Mouse (Mus musculus) hindbrain, embryonic 11.5 days (tissue): ENCODE data around the gene Galntl6. TPM values are rescaled to one million over a fixed set of nuclear protein-coding genes. Genes with fewer than 3 reads are reported as not detected.

Experiments
- ATAC-seq: fragments of 200-750 bp; cut with Nextera tagmentation; 2 replicates; pipeline ENCODE4 v1.8.0; 2017; ENCODE audit warnings: mild to moderate bottlenecking, moderate TSS enrichment, moderate library complexity; ENCODE audit not compliant: low FRiP score
- DNase-seq: peaks from one replicate; pipeline ENCODE4 v3.0.0-alpha.2; 2015; ENCODE audit warnings: low spot score
- H3K27ac ChIP-seq: fragments of 300-500 bp; sonication (generic); 2 replicates; pipeline ENCODE4 v1.5.1; 2014; ENCODE audit warnings: mild to moderate bottlenecking, low read depth, low read length
- H3K27me3 ChIP-seq: fragments of 300-500 bp; sonication (generic); 2 replicates; pipeline ENCODE4 v1.6.1; 2014; ENCODE audit warnings: mild to moderate bottlenecking, low read length, moderate library complexity, mixed read lengths; ENCODE audit not compliant: control insufficient read depth, insufficient read depth
- H3K36me3 ChIP-seq: fragments of 300-500 bp; sonication (generic); 2 replicates; pipeline ENCODE4 v1.6.1; 2014; ENCODE audit warnings: mild to moderate bottlenecking, low read length, moderate library complexity, mixed read lengths; ENCODE audit not compliant: control insufficient read depth, insufficient read depth
- H3K4me1 ChIP-seq: fragments of 300-500 bp; sonication (generic); replicated peaks from 2 replicates; pipeline ENCODE4 v1.6.1; 2014; ENCODE audit warnings: low read length, mixed read lengths; ENCODE audit not compliant: control insufficient read depth, insufficient read depth
- H3K4me2 ChIP-seq: fragments of 300-500 bp; sonication (generic); replicated peaks from 2 replicates; pipeline ENCODE4 v1.6.1; 2014; ENCODE audit warnings: mild to moderate bottlenecking, low read depth, low read length
- H3K4me3 ChIP-seq: fragments of 300-500 bp; sonication (generic); 2 replicates; pipeline ENCODE4 v1.5.1; 2014; ENCODE audit warnings: low read depth, low read length
- H3K9ac ChIP-seq: fragments of 300-500 bp; sonication (generic); 2 replicates; pipeline ENCODE4 v1.6.1; 2014; ENCODE audit warnings: low read depth, low read length
- H3K9me3 ChIP-seq: fragments of 300-500 bp; sonication (generic); 2 replicates; pipeline ENCODE4 v1.6.1; 2016; ENCODE audit warnings: low read length; ENCODE audit not compliant: control insufficient read depth
- WGBS: fragments of 180-500 bp; shearing (Covaris S2); extraction: QIAGEN DNeasy Blood & Tissue Kit; methylation state at CpG from one replicate; pipeline ENCODE4 v1.1.7; 2014; 5-methylcytosine and 5-hydroxymethylcytosine counted together
- polyA plus RNA-seq: library from polyadenylated mRNA; unstranded; fragments of >200 nt; fragmentation: Nextera tagmentation; extraction: Ambion mirVana; gene quantifications from 2 replicates; pipeline ENCODE4 v1.2.1, GENCODE M21; 2014

Galntl6 gene
- 0.66 and 1.1 TPM in 2 replicates for polyA plus RNA-seq

DNA sequence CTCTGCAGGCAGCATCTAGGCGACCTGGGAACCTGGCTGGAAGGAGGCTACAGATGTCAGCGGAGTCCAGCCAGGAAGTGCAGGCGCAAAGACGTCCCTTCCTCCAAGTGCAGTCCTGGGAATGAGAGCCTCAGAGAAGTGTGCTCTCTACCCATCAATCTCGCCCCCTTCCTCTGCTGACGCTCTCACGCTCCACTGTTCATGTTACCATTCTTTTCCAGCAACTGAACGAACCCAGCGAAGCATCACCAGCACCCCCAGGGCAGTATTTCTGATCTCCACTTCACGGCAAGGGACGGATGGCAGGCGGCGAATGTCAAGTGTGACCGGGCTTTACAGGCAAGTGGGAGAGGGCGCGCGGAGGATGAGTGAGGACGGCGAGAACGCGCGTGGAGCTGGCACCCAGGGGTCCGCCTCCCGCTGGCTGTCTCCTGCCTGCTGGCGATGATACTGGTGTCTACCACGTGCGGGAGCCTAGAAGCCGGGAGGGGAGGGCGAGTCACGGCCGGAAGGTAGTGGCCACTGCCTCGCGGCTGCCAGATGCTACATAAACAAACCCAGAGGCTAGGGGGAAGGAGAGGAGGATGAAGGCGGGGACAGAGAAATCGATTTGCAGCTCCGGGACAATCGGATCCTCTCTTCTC lies at the start of gene Galntl6:
TSS of gene Galntl6 (minus strand) at position 445 of the 644 bp plus-strand sequence.
- DNase-seq (peak; percentile 65), ATAC-seq (peak; percentile 78)
- Histone ChIP-seq H3K9ac (peak within 1 kb of the TSS; percentile 61), H3K4me1 (no peaks in the 10 kb centered on the region), H3K9me3 (no peaks in the 10 kb centered on the region), H3K4me2 (peak within 1 kb of the TSS; percentile 93), H3K27me3 (peaks cover 3% of the 10 kb centered on the region; the same call in 1 of the 2 replicates), H3K36me3 (no peaks in the 10 kb centered on the region), H3K27ac (no peak within 1 kb of the TSS), H3K4me3 (peak within 1 kb of the TSS; percentile 60)
- WGBS: under 1% methylated on average over 37 of the region's 37 CpGs

DNA sequence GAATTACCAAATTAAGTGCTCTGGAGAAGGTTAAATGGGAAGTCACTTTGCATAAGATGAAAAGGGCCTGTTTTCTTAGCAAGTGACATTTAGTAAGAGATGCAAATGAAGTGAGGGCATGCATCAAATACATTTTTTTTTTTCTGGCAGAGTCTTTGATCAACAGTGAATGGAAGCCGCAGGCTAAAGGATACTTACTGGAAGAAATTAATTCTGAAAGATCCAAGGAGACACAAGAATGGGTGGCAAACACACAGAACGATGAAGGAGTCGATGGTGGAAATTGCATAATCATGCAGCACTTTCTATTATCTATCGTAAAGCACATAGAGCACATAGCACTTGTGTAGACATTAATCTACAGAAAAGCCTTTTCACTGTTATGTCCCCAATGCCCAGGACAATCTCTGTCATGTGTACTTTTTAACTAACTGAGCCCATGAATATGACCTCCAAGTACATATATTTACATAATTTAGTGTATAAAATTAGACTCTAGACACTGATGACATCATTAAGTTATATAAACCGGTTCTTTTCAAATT lies 44.8 kb upstream of the Galntl6 start:
- DNase-seq (no peak), ATAC-seq (no peak)
- Histone ChIP-seq H3K9ac (no peak overlapping the region), H3K4me1 (no peaks in the 10 kb centered on the region), H3K27me3 (no peaks in the 10 kb centered on the region), H3K9me3 (no peaks in the 10 kb centered on the region), H3K36me3 (no peaks in the 10 kb centered on the region), H3K27ac (no peak overlapping the region), H3K4me2 (no peak overlapping the region), H3K4me3 (no peak overlapping the region)
- 79% methylated on average over 5 of the region's 5 CpGs for WGBS

DNA sequence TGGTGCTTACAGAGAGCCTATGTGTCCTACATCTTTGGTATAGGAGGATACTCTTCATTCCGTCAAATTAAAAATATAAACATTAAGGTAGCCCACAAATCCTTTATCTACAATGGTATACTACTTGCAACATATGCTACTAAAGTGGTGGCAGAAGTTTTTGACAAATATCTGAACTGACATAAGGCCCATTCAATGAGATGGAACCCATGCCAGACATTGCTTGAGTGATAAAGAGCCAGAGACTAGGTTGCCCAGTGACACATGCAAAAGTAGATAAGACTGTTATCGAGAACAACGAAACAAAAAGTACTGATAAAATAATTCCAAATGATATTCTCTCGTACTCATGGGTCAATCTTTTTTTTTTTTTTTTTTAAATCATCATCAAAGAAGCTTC lies 31.3 kb upstream of the Galntl6 start:
- H3K9me3 ChIP-seq: no peaks in the 10 kb centered on the region
- no peak for DNase-seq
- H3K27me3 ChIP-seq: no peaks in the 10 kb centered on the region
- no peak for ATAC-seq
- no peaks in the 10 kb centered on the region for H3K36me3 ChIP-seq
- WGBS: 91% methylated on average over 4 of the region's 4 CpGs
- H3K4me1 ChIP-seq: no peaks in the 10 kb centered on the region
- no peak overlapping the region for H3K4me2 ChIP-seq
- H3K9ac ChIP-seq: no peak overlapping the region
- H3K4me3 ChIP-seq: no peak overlapping the region
- no peak overlapping the region for H3K27ac ChIP-seq

DNA sequence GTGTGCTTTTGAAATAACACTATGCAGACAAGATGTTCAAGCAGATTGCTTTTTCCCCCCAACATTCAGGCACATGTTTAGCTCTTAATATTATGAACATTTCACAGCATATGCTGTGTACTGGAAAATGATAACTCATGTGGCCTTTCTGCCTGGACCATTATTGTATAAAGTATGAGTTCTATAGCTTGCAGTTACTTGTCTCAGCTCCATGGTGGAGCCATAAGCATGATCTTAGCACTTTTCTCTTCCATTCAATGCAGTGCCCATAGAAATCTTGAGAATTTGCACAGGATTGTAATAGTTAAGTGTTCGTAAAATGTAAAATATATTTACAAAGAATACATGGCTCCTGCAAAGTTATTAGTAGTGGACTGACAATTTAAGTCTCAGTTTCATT lies 18.6 kb upstream of the Galntl6 start:
- ATAC-seq (no peak), DNase-seq (no peak)
- no peaks in the 10 kb centered on the region for H3K36me3 ChIP-seq
- H3K4me1 ChIP-seq: no peaks in the 10 kb centered on the region
- H3K4me2 ChIP-seq: no peak overlapping the region
- no peak overlapping the region for H3K9ac ChIP-seq
- 82% methylated on average over 1 of the region's 1 CpGs for WGBS
- no peak overlapping the region for H3K27ac ChIP-seq
- H3K9me3 ChIP-seq: no peaks in the 10 kb centered on the region
- H3K27me3 ChIP-seq: no peaks in the 10 kb centered on the region
- no peak overlapping the region for H3K4me3 ChIP-seq

DNA sequence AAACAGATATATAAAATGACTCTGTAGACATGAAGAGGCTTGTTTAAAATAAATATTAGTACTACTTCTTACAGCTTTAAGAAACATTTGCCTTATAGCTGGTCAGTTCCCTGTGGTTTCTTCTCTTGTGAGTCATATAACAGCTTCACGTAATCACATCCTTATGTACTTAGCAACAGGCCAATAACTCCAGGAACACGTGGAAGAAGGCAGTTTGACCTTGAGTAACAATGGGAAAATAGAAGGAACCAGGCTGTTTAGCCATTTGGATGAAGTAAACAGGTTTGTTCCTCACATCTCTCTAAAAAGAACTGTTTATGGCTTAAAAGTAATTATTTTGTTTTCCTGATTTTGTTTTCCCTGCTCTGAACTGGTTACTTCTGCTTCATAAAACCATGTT lies 2.7 kb upstream of the Galntl6 start:
- H3K36me3 ChIP-seq: no peaks in the 10 kb centered on the region
- H3K9me3 ChIP-seq: no peaks in the 10 kb centered on the region
- no peak overlapping the region for H3K9ac ChIP-seq
- no peaks in the 10 kb centered on the region for H3K4me1 ChIP-seq
- DNase-seq (no peak), ATAC-seq (no peak)
- no peak overlapping the region for H3K27ac ChIP-seq
- no peak overlapping the region for H3K4me3 ChIP-seq
- H3K4me2 ChIP-seq: no peak overlapping the region
- WGBS: 68% methylated on average over 2 of the region's 2 CpGs
- H3K27me3 ChIP-seq: peaks cover 3% of the 10 kb centered on the region; the same call in 1 of the 2 replicates

DNA sequence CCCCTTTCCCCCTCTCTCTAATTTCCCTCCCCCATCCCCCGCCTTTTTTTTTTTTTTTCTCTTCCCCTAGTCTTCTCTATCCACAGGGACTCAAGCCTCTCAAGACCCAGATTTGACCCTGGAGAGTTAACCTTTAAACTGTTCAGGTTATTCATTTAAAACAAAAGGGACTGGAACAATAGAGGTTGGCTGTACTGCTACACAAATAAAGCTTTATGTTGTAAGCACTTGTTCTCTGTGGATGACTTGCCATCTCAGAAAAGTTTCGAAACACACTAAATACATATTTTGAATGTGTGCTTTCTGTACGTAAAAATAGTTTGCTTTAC lies 1.2 kb upstream of the Galntl6 start:
- Histone ChIP-seq H3K9ac (no peak overlapping the region), H3K36me3 (no peaks in the 10 kb centered on the region), H3K9me3 (no peaks in the 10 kb centered on the region), H3K4me3 (no peak overlapping the region; the same call in 1 of the 2 replicates), H3K27me3 (peaks cover 3% of the 10 kb centered on the region; the same call in 1 of the 2 replicates), H3K4me2 (peak overlapping the region; percentile 93), H3K4me1 (no peaks in the 10 kb centered on the region), H3K27ac (no peak overlapping the region)
- DNase-seq (no peak), ATAC-seq (no peak)
- 50% methylated on average over 2 of the region's 3 CpGs for WGBS

DNA sequence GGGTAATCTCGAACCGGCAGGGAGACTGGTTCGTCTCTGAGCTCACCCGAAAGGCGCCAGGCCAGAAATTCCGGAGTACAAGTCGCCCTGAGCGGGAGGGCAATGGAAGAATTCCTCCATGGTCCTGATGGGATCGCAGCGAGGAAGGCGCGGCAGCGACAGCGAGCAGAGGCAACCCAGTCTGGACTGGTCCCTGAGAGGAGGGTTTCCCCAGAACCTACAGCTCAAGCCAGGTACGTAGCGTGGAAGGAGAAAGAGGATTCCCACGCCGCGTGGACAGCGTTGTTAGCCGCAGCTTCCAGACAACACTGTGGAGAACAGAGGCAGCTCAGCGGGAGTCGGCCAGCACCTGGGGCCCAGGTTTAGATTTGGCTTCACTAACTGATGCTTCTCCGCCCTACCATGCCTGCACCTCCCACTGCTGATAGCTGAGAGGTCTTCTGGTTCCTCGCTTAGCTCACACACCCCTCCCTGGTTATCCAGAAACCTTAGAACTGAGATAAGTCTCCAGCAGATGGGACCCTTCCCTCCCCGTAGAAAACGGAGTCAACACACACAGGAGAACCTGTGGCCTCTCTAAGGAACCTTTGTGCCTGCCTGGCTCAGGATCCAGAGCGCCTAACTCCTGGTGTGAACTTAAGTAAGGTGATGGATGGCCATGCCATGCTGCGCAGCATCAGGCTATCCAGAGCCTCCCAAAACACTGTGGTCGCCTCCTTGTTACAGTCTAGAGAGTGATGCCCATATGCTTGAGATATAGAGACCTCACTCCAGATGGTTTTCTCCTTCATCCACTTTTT lies 600 bp upstream of the Galntl6 start:
- no peak overlapping the region for H3K27ac ChIP-seq

DNA sequence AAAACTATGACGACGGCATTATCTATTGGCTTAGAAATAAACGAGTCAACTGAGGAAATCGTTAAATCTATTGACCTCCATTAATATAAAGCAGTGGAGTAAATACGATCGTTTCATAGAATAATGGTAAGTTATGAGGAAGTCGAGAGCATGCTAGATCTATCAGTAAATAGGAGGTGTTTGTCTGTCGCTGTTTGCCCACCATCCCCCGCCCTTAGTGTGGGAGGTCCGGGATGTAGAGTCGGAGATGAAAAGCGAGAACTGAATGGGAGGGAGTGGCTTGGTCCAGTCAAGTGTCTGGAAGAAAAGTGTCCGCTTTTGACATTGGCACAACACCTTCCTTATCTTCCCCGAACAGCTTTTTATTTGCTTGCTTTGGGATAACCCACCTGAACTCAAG lies 763 bp downstream of the Galntl6 start, which contains the start of gene BC030500:
TSS of gene BC030500 (plus strand) at position 79 of the 400 bp plus-strand sequence.
- no peaks in the 10 kb centered on the region for H3K4me1 ChIP-seq
- H3K27ac ChIP-seq: no peak within 1 kb of the TSS

More for the DNA sequence above, 600 bp upstream of the Galntl6 start:
- Histone ChIP-seq H3K9me3 (no peaks in the 10 kb centered on the region), H3K4me3 (peak overlapping the region; percentile 60), H3K36me3 (no peaks in the 10 kb centered on the region), H3K27me3 (peaks cover 3% of the 10 kb centered on the region; the same call in 1 of the 2 replicates), H3K4me1 (no peaks in the 10 kb centered on the region), H3K4me2 (peak overlapping the region; percentile 93), H3K9ac (peak overlapping the region; percentile 61)
- ATAC-seq (peak; percentile 67), DNase-seq (no peak)
- WGBS: under 1% methylated on average over 30 of the region's 30 CpGs

More for the DNA sequence above, 763 bp downstream of the Galntl6 start, which contains the start of gene BC030500:
- peak within 1 kb of the TSS; percentile 93 for H3K4me2 ChIP-seq
- DNase-seq (no peak), ATAC-seq (peak; percentile 21; the same call in 1 of the 2 replicates)
- peaks cover 3% of the 10 kb centered on the region; the same call in 1 of the 2 replicates for H3K27me3 ChIP-seq
- no peaks in the 10 kb centered on the region for H3K9me3 ChIP-seq
- 6% methylated on average over 14 of the region's 14 CpGs for WGBS
- peak within 1 kb of the TSS; percentile 61 for H3K9ac ChIP-seq
- H3K4me3 ChIP-seq: peak within 1 kb of the TSS; percentile 60
- no peaks in the 10 kb centered on the region for H3K36me3 ChIP-seq
